Mouse (Mus musculus) limb, embryonic 15.5 days (tissue): ENCODE results near the gene Sox13. TPM values are rescaled to one million over a fixed set of nuclear protein-coding genes. Genes with fewer than 3 reads are reported as not detected.
"Not testable (repeated sequence)": the region's sequence is repeated elsewhere in the genome, so short reads cannot be mapped to it uniquely, and the experiment has no call there.

Source experiments
- ATAC-seq: fragments of 200-750 bp; cut with Nextera tagmentation; 2 replicates; pipeline ENCODE4 v1.8.0; 2017; ENCODE audit warnings: low read depth, moderate TSS enrichment; ENCODE audit not compliant: insufficient number of reproducible peaks, low FRiP score, low TSS enrichment
- H3K27ac ChIP-seq: fragments of 300-500 bp; sonication (generic); 2 replicates; pipeline ENCODE4 v1.5.1; 2015; ENCODE audit warnings: moderate library complexity, mild to moderate bottlenecking, inconsistent platforms
- H3K27me3 ChIP-seq: fragments of 300-500 bp; sonication (generic); 2 replicates; pipeline ENCODE4 v1.6.1; 2015; ENCODE audit warnings: inconsistent platforms
- H3K36me3 ChIP-seq: fragments of 300-500 bp; sonication (generic); 2 replicates; pipeline ENCODE4 v1.6.1; 2015; ENCODE audit warnings: inconsistent platforms
- H3K4me1 ChIP-seq: fragments of 300-500 bp; sonication (generic); 2 replicates; pipeline ENCODE4 v1.6.1; 2015; ENCODE audit warnings: inconsistent platforms
- H3K4me2 ChIP-seq: fragments of 300-500 bp; sonication (generic); 2 replicates; pipeline ENCODE4 v1.6.1; 2015; ENCODE audit warnings: mild to moderate bottlenecking, inconsistent platforms
- H3K4me3 ChIP-seq: fragments of 300-500 bp; sonication (generic); 2 replicates; pipeline ENCODE4 v1.5.1; 2015; ENCODE audit warnings: mild to moderate bottlenecking, inconsistent platforms
- H3K9ac ChIP-seq: fragments of 300-500 bp; sonication (generic); 2 replicates; pipeline ENCODE4 v1.6.1; 2015; ENCODE audit warnings: inconsistent platforms
- H3K9me3 ChIP-seq: fragments of 300-500 bp; sonication (generic); 2 replicates; pipeline ENCODE4 v1.6.1; 2016; ENCODE audit warnings: inconsistent platforms
- WGBS: fragments of 180-500 bp; shearing (Covaris S2); methylation state at CpG from one replicate; pipeline ENCODE4 v1.1.7; 2015; 5-methylcytosine and 5-hydroxymethylcytosine counted together
- polyA plus RNA-seq: library from polyadenylated mRNA; unstranded; fragments of >200 nt; fragmentation: Nextera tagmentation; extraction: Ambion mirVana; gene quantifications from 2 replicates; pipeline ENCODE4 v1.2.1, GENCODE M21; 2015

Sox13 gene
- polyA plus RNA-seq, 1 experiment from 2014 or later: 4.1 TPM

DNA sequence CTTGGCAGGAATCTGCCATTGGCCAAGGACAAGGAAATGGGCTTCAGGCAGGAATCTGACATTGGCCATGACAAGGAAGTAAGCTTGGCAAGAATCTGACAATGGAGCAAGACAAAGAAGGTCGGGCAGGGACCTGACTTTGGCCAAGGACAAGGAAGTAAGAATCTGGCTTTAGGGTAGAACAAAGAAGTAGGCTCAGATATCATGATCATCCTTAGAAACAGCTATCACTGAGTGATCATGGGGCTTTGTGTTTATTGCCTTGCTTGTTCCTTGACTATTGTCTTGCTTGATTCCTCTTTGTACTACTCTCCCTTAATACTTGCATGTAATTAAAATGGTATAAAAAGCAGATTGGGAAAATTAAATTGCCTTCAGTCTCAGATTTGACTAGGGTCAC, 83.8 kb downstream of the Sox13 start:
- not testable (repeated sequence) for H3K4me1 ChIP-seq, H3K36me3 ChIP-seq, H3K9ac ChIP-seq, H3K9me3 ChIP-seq, H3K4me3 ChIP-seq, H3K27ac ChIP-seq, H3K4me2 ChIP-seq, H3K27me3 ChIP-seq, ATAC-seq
- 66% methylated on average over 1 of the region's 1 CpGs for WGBS

DNA sequence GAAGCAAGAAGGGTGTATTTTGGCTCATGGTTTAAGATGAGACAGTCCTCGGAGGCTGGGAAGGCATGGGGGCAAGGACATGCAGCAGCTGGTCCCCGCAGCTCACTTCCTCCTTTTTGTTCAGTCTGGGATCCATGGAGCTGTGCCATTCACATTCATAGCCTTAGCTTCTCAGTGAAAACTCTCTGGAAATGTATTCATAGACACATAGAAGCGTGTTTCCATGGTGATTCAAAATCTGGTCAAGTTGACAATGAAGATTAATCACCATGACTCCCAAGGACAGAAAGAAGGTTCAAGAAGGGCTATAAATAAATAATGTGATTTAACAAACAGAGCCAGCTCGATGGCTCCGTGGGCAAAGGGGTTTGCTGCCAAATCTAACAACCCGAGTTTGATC, 90.2 kb downstream of the Sox13 start:
- H3K27ac ChIP-seq: no peak overlapping the region
- H3K9ac ChIP-seq: no peak overlapping the region
- H3K4me1 ChIP-seq: peaks cover 7% of the 10 kb centered on the region; the same call in 1 of the 2 replicates
- peaks cover 24% of the 10 kb centered on the region for H3K27me3 ChIP-seq
- H3K36me3 ChIP-seq: no peaks in the 10 kb centered on the region
- no peak overlapping the region for H3K4me3 ChIP-seq
- no peaks in the 10 kb centered on the region for H3K9me3 ChIP-seq
- H3K4me2 ChIP-seq: no peak overlapping the region
- no peak for ATAC-seq
- 88% methylated on average over 6 of the region's 6 CpGs for WGBS

DNA sequence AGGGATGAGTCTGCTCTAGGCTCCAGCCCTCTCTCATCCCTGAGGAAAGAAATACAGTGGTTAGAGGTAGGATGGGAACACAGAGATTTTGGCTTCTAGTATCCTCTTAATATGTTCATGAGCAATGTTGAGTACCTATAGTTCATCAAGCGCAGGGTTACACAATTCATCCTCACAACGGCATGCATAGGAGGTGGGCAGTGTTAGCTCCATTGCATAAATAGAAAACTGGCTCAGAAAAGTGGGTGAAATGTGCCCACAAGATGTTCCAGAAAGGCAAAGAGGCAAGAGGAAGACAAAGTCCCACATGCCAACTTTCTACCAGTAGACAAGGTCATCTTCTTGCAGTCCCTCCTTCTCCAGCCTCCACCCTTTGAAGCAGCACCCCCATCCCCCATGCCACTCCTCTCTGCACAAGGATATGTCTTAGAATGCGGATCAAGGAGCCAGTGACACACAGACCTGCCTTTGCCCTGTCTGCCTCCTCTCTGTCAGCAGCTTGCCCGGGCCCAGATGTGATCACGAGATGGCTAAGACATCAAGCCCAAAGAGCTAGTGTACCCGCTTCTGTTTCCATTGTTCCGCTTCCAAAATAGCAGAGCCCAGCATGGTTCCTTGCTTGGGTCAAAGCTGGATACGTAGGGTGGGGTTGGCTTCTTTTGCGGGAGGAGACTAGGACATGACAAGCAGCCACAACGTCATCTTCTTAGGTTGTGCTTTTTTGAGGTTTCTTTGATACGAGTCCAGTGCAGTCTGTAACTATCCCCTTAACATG, 91.3 kb downstream of the Sox13 start:
- peaks cover 35% of the 10 kb centered on the region for H3K27me3 ChIP-seq
- no peak for ATAC-seq
- H3K27ac ChIP-seq: no peak overlapping the region
- no peak overlapping the region for H3K4me2 ChIP-seq
- no peak overlapping the region for H3K4me3 ChIP-seq
- no peaks in the 10 kb centered on the region for H3K9me3 ChIP-seq
- H3K4me1 ChIP-seq: peaks cover 9% of the 10 kb centered on the region; the same call in 1 of the 2 replicates
- H3K36me3 ChIP-seq: no peaks in the 10 kb centered on the region
- WGBS: 90% methylated on average over 11 of the region's 11 CpGs
- H3K9ac ChIP-seq: no peak overlapping the region

Other genes starting within 250 kb of the Sox13 start
- not detected in 2 replicates for gene Golt1a, start 114.6 kb downstream of the Sox13 start, polyA plus RNA-seq
- not detected in 2 replicates for gene Kiss1, start 102.5 kb downstream of the Sox13 start, polyA plus RNA-seq
- gene Ren1, start 73.9 kb downstream of the Sox13 start, polyA plus RNA-seq: 0.17 and 0.42 TPM in 2 replicates
- gene Etnk2, start 60.8 kb downstream of the Sox13 start, polyA plus RNA-seq: 0.89 and 1.3 TPM in 2 replicates
- 409 and 527 TPM in 2 replicates for gene Snrpe, start 185.9 kb upstream of the Sox13 start, polyA plus RNA-seq
- not detected in 2 replicates for gene Zbed6, start 236.5 kb upstream of the Sox13 start, polyA plus RNA-seq
- 5.7 and 6.6 TPM in 2 replicates for gene Gm38394, start 236.9 kb upstream of the Sox13 start, polyA plus RNA-seq